Mouse (Mus musculus) heart, embryonic 11.5 days (tissue): ENCODE data around the gene Dbt. TPM values are rescaled to one million over a fixed set of nuclear protein-coding genes. Genes with fewer than 3 reads are reported as not detected.
"Not testable (repeated sequence)": the region's sequence is repeated elsewhere in the genome, so short reads cannot be mapped to it uniquely, and the experiment has no call there.

Experiments
- ATAC-seq: fragments of 200-750 bp; cut with Nextera tagmentation; replicated peaks from 2 replicates; pipeline ENCODE4 v1.8.0; 2017; ENCODE audit warnings: moderate library complexity; ENCODE audit not compliant: insufficient number of reproducible peaks, low FRiP score, low TSS enrichment
- H3K27ac ChIP-seq: fragments of 300-500 bp; sonication (generic); 2 replicates; pipeline ENCODE4 v1.5.1; 2014; ENCODE audit warnings: mild to moderate bottlenecking, low read depth, low read length
- H3K27me3 ChIP-seq: fragments of 300-500 bp; sonication (generic); 2 replicates; pipeline ENCODE4 v1.6.1; 2014; ENCODE audit warnings: mild to moderate bottlenecking, low read length, mixed read lengths; ENCODE audit not compliant: control insufficient read depth, insufficient read depth
- H3K36me3 ChIP-seq: fragments of 300-500 bp; sonication (generic); 2 replicates; pipeline ENCODE4 v1.6.1; 2014; ENCODE audit warnings: mild to moderate bottlenecking, low read length, moderate library complexity, mixed read lengths; ENCODE audit not compliant: control insufficient read depth, insufficient read depth
- H3K4me1 ChIP-seq: fragments of 300-500 bp; sonication (generic); 2 replicates; pipeline ENCODE4 v1.6.1; 2014; ENCODE audit warnings: low read length; ENCODE audit not compliant: control insufficient read depth, insufficient read depth
- H3K4me2 ChIP-seq: fragments of 300-500 bp; sonication (generic); 2 replicates; pipeline ENCODE4 v1.6.1; 2014; ENCODE audit warnings: mild to moderate bottlenecking, moderate library complexity
- H3K4me3 ChIP-seq: fragments of 300-500 bp; sonication (generic); 2 replicates; pipeline ENCODE4 v1.5.1; 2014; ENCODE audit warnings: low read depth, low read length
- H3K9ac ChIP-seq: fragments of 300-500 bp; sonication (generic); 2 replicates; pipeline ENCODE4 v1.6.1; 2014; ENCODE audit warnings: mild to moderate bottlenecking, low read depth, low read length, moderate library complexity
- H3K9me3 ChIP-seq: fragments of 300-500 bp; sonication (generic); replicated peaks from 2 replicates; pipeline ENCODE4 v1.6.1; 2016; ENCODE audit warnings: low read length; ENCODE audit not compliant: control insufficient read depth
- WGBS: fragments of 180-500 bp; shearing (Covaris S2); extraction: QIAGEN DNeasy Blood & Tissue Kit; methylation state at CpG from one replicate; pipeline ENCODE4 v1.1.7; 2014; ENCODE audit not compliant: insufficient replicate concordance; 5-methylcytosine and 5-hydroxymethylcytosine counted together
- polyA plus RNA-seq: library from polyadenylated mRNA; unstranded; fragments of >200 nt; fragmentation: Nextera tagmentation; extraction: Ambion mirVana; gene quantifications from 2 replicates; pipeline ENCODE4 v1.2.1, GENCODE M21; 2014

The Dbt gene
- polyA plus RNA-seq, 1 experiment from 2014 or later = 21.7 TPM

DNA sequence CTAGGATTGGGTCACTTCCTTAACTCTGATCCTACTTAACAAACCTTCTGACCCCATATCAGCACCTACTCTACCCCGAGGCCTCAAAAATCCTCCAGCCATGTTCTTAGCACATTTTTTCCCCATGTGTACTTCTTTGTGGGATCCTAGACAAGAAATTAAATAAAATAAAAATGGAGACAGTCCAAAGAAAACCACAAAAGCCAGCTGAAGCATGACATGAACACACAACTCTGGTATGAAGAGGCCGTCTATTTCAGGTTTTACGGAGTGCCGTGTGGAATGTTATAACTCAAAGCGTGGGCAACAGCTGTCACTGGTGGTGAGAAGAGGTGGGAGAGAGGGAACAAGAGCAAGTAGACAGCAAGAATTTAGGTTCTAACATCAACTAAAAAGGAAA lies 38.5 kb downstream of the Dbt start:
- Histone ChIP-seq H3K9me3 (no peaks in the 10 kb centered on the region), H3K4me1 (no peaks in the 10 kb centered on the region), H3K27ac (no peak overlapping the region), H3K9ac (no peak overlapping the region), H3K4me3 (no peak overlapping the region), H3K27me3 (no peaks in the 10 kb centered on the region), H3K36me3 (peaks cover 6% of the 10 kb centered on the region), H3K4me2 (no peak overlapping the region)
- no peak for ATAC-seq
- WGBS = 91% methylated on average over 5 of the region's 5 CpGs

DNA sequence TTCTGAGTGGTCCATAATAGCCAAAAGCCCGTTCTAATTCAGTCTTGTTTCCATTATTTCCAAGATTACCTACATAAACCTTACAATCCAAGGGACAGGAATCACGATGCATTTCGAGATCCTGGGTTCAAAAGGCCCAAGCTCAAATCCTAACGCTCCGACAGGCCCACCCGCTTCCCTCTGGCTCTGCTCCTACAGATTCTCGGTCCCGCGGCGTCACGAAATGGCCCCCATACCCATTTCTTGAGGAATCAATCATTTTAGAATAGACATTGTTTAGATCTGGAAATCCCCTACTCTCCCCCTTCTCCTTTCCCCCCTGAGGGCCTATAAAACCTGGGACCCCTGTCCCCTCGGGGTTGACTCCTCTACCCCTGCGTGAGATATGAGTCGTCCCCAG lies 48.4 kb downstream of the Dbt start:
- not testable (repeated sequence) for H3K27me3 ChIP-seq, H3K9ac ChIP-seq, ATAC-seq, H3K36me3 ChIP-seq, H3K9me3 ChIP-seq, H3K4me3 ChIP-seq, H3K4me2 ChIP-seq, H3K4me1 ChIP-seq
- peak overlapping the region; percentile 97; the same call in 1 of the 2 replicates for H3K27ac ChIP-seq
- WGBS = 95% methylated on average over 14 of the region's 14 CpGs

DNA sequence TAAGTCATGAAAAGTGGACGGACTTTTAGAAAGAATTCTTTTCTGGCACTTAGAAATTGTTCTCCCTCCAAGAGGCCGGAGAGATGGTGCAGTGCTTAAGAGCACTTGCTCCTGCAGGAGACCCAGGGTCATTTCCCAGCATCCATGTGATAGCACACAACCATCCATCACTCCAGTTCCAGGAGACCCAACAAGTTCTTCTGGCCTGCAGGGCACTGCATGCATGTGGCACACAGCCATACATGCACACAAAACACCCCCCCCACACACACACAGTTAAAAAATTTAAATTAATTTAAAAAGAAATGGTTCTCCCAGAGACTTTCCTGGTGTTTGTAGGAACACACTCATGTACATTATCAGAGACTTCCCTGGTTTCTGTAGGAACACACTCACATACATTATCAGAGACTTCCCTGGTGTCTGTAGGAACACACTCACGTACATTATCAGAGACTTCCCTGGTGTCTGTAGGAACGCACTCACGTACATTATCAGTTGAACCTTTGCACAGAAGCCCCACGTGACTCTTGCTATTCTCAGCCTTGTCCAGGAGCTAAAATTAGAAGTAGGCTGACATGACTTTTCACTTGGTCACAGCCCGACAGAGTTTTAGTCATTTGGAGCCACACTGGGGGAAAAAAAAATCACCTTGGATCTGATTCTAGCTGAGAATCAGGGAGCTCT lies 49.7 kb downstream of the Dbt start, which contains the start of gene Lrrc39:
Gene Lrrc39, plus strand, starts transcription at position 566 of the 687 bp plus-strand sequence.
- H3K4me2 ChIP-seq = peak within 1 kb of the TSS; percentile 50
- 22% methylated on average over 7 of the region's 7 CpGs for WGBS
- peak within 1 kb of the TSS; percentile 45 for H3K4me3 ChIP-seq
- peak within 1 kb of the TSS; percentile 97 for H3K27ac ChIP-seq
- H3K36me3 ChIP-seq = peaks cover 11% of the 10 kb centered on the region
- H3K9ac ChIP-seq = peak within 1 kb of the TSS; percentile 76
- peaks cover 9% of the 10 kb centered on the region; the same call in 1 of the 2 replicates for H3K4me1 ChIP-seq
- ATAC-seq = peak; percentile 96
- no peaks in the 10 kb centered on the region for H3K27me3 ChIP-seq
- peaks cover 4% of the 10 kb centered on the region for H3K9me3 ChIP-seq

DNA sequence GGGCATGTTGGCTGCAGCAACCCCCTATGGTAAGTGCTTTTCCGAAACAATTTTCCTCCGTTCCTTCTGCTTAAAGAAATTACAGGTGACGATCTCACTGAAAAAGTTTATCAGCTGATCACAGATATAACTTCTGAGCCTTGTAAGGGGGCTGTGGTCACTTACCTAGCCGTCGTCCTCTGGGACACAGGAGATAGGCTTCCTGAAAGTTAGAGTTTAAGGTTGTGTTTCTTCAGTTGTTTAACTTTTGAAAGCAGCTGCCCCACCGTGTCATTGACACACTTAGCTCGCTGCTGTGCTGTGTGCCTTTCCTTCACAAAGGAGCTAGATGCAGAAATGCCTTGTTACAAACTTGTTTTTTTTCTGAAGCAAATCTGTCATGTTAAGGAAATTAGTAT lies 50.2 kb downstream of the Dbt start:
- Histone ChIP-seq H3K4me3 (peak overlapping the region; percentile 45), H3K9ac (peak overlapping the region; percentile 76), H3K36me3 (peaks cover 11% of the 10 kb centered on the region), H3K9me3 (peaks cover 4% of the 10 kb centered on the region), H3K27ac (peak overlapping the region; percentile 97), H3K4me2 (peak overlapping the region; percentile 50), H3K27me3 (no peaks in the 10 kb centered on the region), H3K4me1 (peaks cover 9% of the 10 kb centered on the region; the same call in 1 of the 2 replicates)
- no peak for ATAC-seq
- 25% methylated on average over 7 of the region's 7 CpGs for WGBS

DNA sequence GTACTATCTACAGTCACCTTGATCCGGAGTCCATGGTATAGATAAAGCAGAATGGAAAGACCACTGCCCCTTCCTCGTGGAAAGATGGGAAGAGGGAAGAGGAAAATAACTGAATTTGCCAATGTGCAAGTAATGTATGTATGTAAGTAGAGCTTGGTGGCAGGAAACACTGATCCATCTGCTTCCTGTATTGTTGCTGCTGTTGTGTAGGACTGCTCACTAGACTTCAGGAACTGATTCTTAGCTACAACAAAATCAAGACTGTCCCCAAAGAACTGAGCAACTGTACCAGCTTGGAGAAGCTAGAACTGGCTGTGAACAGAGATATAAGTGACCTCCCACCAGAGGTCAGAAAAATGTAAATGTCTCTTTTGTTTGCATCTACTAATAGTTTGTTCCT lies 57.8 kb downstream of the Dbt start:
- ATAC-seq = no peak
- Histone ChIP-seq H3K27me3 (no peaks in the 10 kb centered on the region), H3K27ac (no peak overlapping the region), H3K36me3 (peaks cover 11% of the 10 kb centered on the region), H3K4me3 (no peak overlapping the region), H3K4me1 (no peaks in the 10 kb centered on the region), H3K9ac (no peak overlapping the region), H3K9me3 (peaks cover 4% of the 10 kb centered on the region), H3K4me2 (no peak overlapping the region)
- WGBS = 68% methylated on average over 2 of the region's 2 CpGs

DNA sequence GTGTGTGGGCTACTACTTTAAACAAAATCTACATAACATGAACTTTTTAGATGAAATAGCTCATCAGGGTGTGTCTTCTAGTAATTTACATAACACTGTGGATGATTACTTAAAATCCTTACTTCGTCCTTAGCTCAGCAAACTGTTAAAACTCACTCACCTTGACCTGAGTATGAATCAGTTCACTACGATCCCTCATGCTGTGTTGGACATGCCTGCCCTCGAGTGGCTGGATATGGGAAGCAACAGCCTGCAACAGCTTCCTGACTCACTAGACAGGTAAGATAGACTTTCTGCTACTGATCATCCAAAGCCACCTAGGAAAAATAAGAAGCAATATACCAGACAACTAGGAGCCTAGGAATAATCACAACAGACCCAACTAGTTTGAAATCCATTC lies 64.4 kb downstream of the Dbt start:
- ATAC-seq = no peak
- no peak overlapping the region for H3K27ac ChIP-seq
- no peak overlapping the region for H3K9ac ChIP-seq
- no peaks in the 10 kb centered on the region for H3K9me3 ChIP-seq
- peaks cover 12% of the 10 kb centered on the region for H3K36me3 ChIP-seq
- H3K4me3 ChIP-seq = no peak overlapping the region
- 57% methylated on average over 3 of the region's 3 CpGs for WGBS
- H3K27me3 ChIP-seq = no peaks in the 10 kb centered on the region
- no peaks in the 10 kb centered on the region for H3K4me1 ChIP-seq
- no peak overlapping the region for H3K4me2 ChIP-seq

DNA sequence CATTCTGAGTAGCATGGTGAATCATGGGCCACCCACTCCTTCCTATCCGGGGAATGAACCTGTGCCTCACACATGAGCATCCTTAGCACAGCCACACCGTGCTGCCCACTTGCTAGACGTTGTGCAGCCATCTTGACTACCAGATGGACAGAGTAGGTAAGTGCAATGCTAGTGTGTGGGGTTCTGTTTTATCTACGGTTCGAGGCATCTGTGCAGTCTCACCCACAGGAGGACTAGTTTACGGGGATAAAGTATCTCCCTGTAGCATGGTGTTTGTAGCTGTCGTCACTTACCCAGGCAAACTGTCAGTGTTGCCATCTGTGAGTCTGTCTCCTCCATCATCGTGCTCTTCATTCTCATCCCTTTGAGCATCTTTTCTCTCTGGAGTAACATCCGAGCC lies 69.3 kb downstream of the Dbt start:
- WGBS = 82% methylated on average over 9 of the region's 9 CpGs
- H3K36me3 ChIP-seq = peaks cover 30% of the 10 kb centered on the region
- no peak overlapping the region for H3K9ac ChIP-seq
- no peaks in the 10 kb centered on the region for H3K27me3 ChIP-seq
- no peak overlapping the region for H3K4me3 ChIP-seq
- H3K9me3 ChIP-seq = no peaks in the 10 kb centered on the region
- H3K27ac ChIP-seq = no peak overlapping the region
- H3K4me1 ChIP-seq = no peaks in the 10 kb centered on the region
- ATAC-seq = no peak
- H3K4me2 ChIP-seq = no peak overlapping the region

DNA sequence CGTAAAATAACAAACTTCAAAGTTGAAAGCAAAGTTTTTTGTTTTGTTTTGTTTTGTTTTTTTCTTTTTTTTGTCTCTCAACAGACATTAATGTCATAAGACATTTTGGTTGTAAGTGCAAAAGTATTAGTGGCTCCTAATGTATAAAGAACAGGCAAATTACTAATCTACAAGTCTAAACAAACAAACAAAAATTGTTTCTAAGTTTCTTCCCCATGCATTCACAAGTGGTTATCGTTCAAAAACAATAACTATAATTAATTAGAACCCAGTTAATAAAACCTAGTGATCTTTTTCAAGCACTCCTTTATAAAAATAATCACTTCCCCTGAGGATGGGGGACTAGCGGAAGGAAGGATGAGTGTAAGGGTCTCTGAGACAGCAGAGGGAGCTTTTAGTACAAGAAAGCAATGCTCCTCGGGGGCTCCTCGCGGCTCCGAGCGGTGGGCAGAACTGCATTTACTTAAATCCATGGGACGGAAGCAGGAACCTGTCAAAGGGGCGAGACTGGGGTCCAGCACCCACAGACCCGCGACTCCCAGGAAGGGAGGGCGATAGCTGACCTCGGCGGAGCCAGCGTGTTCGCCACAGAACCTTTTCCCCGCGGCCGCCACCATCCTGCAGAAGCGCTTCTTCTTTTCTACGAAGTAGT lies 81.3 kb downstream of the Dbt start:
- H3K4me1 ChIP-seq = 0 out of 2 replicates have a peak, but pooled peaks cover 3% of the 10 kb centered on the region
- H3K27me3 ChIP-seq = no peaks in the 10 kb centered on the region
- peak overlapping the region; percentile 90 for H3K9ac ChIP-seq
- H3K36me3 ChIP-seq = peaks cover 9% of the 10 kb centered on the region; the same call in 1 of the 2 replicates
- H3K4me2 ChIP-seq = peak overlapping the region; percentile 84
- peak overlapping the region; percentile 82 for H3K27ac ChIP-seq
- ATAC-seq = peak; percentile 32; the same call in 1 of the 2 replicates
- no peaks in the 10 kb centered on the region for H3K9me3 ChIP-seq
- H3K4me3 ChIP-seq = peak overlapping the region; percentile 90
- 2% methylated on average over 22 of the region's 22 CpGs for WGBS
